Mouse (Mus musculus): ENCODE data around the gene Gm45208. TPM values are rescaled to one million over a fixed set of nuclear protein-coding genes. Genes with fewer than 3 reads are reported as not detected.
"Not testable (repeated sequence)": the region's sequence is repeated elsewhere in the genome, so short reads cannot be mapped to it uniquely, and the experiment has no call there.

Gm45208 gene
- polyA plus RNA-seq, 1 experiment, result 0.64 TPM

- Histone ChIP-seq H3K27me3 (ENCODE audit: control insufficient read depth, insufficient read depth, insufficient read length) (no peaks in the 10 kb centered on the region), H3K79me2 (ENCODE audit: control insufficient read depth, insufficient read depth) (no peaks in the 10 kb centered on the region), H3K4me2 (ENCODE audit: low read depth) (no peak overlapping the region), H3K36me3 (ENCODE audit: control insufficient read depth, insufficient read depth) (no peaks in the 10 kb centered on the region), H3K4me3 (no peak overlapping the region), H3ac (ENCODE audit: control insufficient read depth, insufficient read length) (no peak overlapping the region)
- TF ChIP-seq TCF3 (IDR thresholded peaks at IDR 0.05; ENCODE audit: insufficient read length, low read depth) (no peak), TCF12 (IDR thresholded peaks at IDR 0.05; ENCODE audit: insufficient read depth, poor library complexity, severe bottlenecking) (no peak), POLR2AphosphoS2 (IDR thresholded peaks at IDR 0.05; ENCODE audit: insufficient read length, low read depth) (no peak), REST (IDR thresholded peaks at IDR 0.05; ENCODE audit: insufficient read depth, insufficient read length) (no peak), MAX (IDR thresholded peaks at IDR 0.05; ENCODE audit: low read depth) (no peak), SRF (IDR thresholded peaks at IDR 0.05; ENCODE audit: control insufficient read depth, insufficient read length, low read depth) (no peak), MYOG (IDR thresholded peaks at IDR 0.05; ENCODE audit: control insufficient read depth in 1 of 3, insufficient read depth in 1 of 3, insufficient read length in 2 of 3, low read depth in 2 of 3) (no peak), POLR2A (IDR thresholded peaks at IDR 0.05; ENCODE audit: insufficient read length, low read depth) (no peak), E2F4 (IDR thresholded peaks at IDR 0.05; ENCODE audit: insufficient read depth) (no peak), MYOD1 (IDR thresholded peaks at IDR 0.05; ENCODE audit: control insufficient read depth in 1 of 3, insufficient read length in 2 of 3, low read depth in 2 of 3) (no peak), USF1 (IDR thresholded peaks at IDR 0.05; ENCODE audit: low read depth) (no peak), CEBPB (IDR thresholded peaks at IDR 0.05; ENCODE audit: insufficient read depth, poor library complexity, severe bottlenecking) (no peak)
These were observed 33.7 kb upstream of the Gm45208 start for GRCm38 (mm10) chrX:7688321-7688720.

- H3K4me3 ChIP-seq, result no peak overlapping the region
- H3K4me2 ChIP-seq (ENCODE audit: low read depth), result no peak overlapping the region
- no peaks in the 10 kb centered on the region for H3K36me3 ChIP-seq (ENCODE audit: control insufficient read depth, insufficient read depth)
- TF ChIP-seq REST (IDR thresholded peaks at IDR 0.05; ENCODE audit: insufficient read depth, insufficient read length) (no peak), POLR2A (IDR thresholded peaks at IDR 0.05; ENCODE audit: insufficient read length, low read depth) (no peak)
- no peak overlapping the region for H3ac ChIP-seq (ENCODE audit: control insufficient read depth, insufficient read length)
- H3K27me3 ChIP-seq (ENCODE audit: control insufficient read depth, insufficient read depth, insufficient read length), result no peaks in the 10 kb centered on the region
- H3K79me2 ChIP-seq (ENCODE audit: control insufficient read depth, insufficient read depth), result no peaks in the 10 kb centered on the region
These were observed 31.6 kb upstream of the Gm45208 start for GRCm38 (mm10) chrX:7690486-7690885.

DNA sequence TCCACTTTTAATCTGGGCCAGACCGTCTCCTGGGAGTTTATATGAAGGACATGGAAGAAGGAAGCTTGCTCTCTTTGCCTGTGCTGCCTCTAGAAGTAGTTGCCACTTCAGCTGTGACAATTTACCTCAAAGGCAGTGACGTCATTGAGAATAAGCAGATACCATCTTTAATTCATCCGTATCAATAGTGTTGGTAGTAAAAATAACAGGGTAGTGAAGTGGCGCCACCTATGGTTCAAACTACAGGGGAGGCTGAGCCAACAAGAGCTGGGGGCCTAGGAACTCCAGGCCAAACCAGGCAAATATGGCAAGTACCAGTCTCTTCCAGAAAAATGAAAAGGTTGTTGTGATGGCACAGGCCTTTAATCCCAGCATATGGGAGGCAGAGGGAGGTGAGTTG, 29.2 kb upstream of the Gm45208 start:
- no peak for TF ChIP-seq POLR2AphosphoS2 (IDR thresholded peaks at IDR 0.05; ENCODE audit: insufficient read length, low read depth)
- TF ChIP-seq MYOG (IDR thresholded peaks at IDR 0.05; ENCODE audit: control insufficient read depth in 1 of 3, insufficient read depth in 1 of 3, insufficient read length in 2 of 3, low read depth in 2 of 3), result no peak
- no peak for TF ChIP-seq MYOD1 (IDR thresholded peaks at IDR 0.05; ENCODE audit: control insufficient read depth in 1 of 3, insufficient read length in 2 of 3, low read depth in 2 of 3)
- TF ChIP-seq CEBPB (IDR thresholded peaks at IDR 0.05; ENCODE audit: insufficient read depth, poor library complexity, severe bottlenecking), result no peak
- no peak for TF ChIP-seq SRF (IDR thresholded peaks at IDR 0.05; ENCODE audit: control insufficient read depth, insufficient read length, low read depth)
- no peak for TF ChIP-seq USF1 (IDR thresholded peaks at IDR 0.05; ENCODE audit: low read depth)
- no peak for TF ChIP-seq POLR2A (IDR thresholded peaks at IDR 0.05; ENCODE audit: insufficient read length, low read depth)
- TF ChIP-seq TCF12 (IDR thresholded peaks at IDR 0.05; ENCODE audit: insufficient read depth, poor library complexity, severe bottlenecking), result no peak
- TF ChIP-seq REST (IDR thresholded peaks at IDR 0.05; ENCODE audit: insufficient read depth, insufficient read length), result no peak
- Histone ChIP-seq H3K4me2 (ENCODE audit: low read depth) (no peak overlapping the region), H3K4me3 (no peak overlapping the region), H3ac (ENCODE audit: control insufficient read depth, insufficient read length) (no peak overlapping the region), H3K36me3 (ENCODE audit: control insufficient read depth, insufficient read depth) (no peaks in the 10 kb centered on the region), H3K27me3 (ENCODE audit: control insufficient read depth, insufficient read depth, insufficient read length) (no peaks in the 10 kb centered on the region), H3K79me2 (ENCODE audit: control insufficient read depth, insufficient read depth) (peaks cover 7% of the 10 kb centered on the region)

DNA sequence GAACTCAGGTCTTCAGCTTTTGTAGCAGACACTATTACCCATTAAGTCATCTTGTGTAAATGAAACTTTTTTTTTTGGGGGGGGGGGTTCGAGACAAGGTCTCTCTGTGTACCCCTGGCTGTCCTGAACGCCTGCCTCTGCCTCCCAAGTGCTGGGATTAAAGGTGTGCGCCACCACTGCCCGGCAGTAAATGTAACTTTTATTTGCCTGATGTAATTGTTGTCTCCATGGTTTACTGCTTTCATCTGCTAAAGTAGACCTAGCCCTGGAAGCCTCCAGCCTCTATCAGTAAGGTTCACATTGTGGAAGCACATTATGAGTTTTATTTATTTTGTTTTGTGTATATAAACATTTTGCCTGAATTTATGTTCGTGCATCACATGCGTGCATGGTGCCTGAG, 25.5 kb upstream of the Gm45208 start:
- Histone ChIP-seq H3K36me3 (ENCODE audit: control insufficient read depth, insufficient read depth) (no peaks in the 10 kb centered on the region), H3K4me3 (peak overlapping the region; percentile 61), H3K79me2 (ENCODE audit: control insufficient read depth, insufficient read depth) (peaks cover 16% of the 10 kb centered on the region), H3ac (ENCODE audit: control insufficient read depth, insufficient read length) (no peak overlapping the region), H3K27me3 (ENCODE audit: control insufficient read depth, insufficient read depth, insufficient read length) (no peaks in the 10 kb centered on the region), H3K4me2 (ENCODE audit: low read depth) (peak overlapping the region; percentile 77)
- no peak for TF ChIP-seq TCF12 (IDR thresholded peaks at IDR 0.05; ENCODE audit: insufficient read depth, poor library complexity, severe bottlenecking)
- TF ChIP-seq CEBPB (IDR thresholded peaks at IDR 0.05; ENCODE audit: insufficient read depth, poor library complexity, severe bottlenecking), result no peak
- no peak for TF ChIP-seq SRF (IDR thresholded peaks at IDR 0.05; ENCODE audit: control insufficient read depth, insufficient read length, low read depth)
- TF ChIP-seq USF1 (IDR thresholded peaks at IDR 0.05; ENCODE audit: low read depth), result no peak
- no peak for TF ChIP-seq MYOG (IDR thresholded peaks at IDR 0.05; ENCODE audit: control insufficient read depth in 1 of 3, insufficient read depth in 1 of 3, insufficient read length in 2 of 3, low read depth in 2 of 3)
- TF ChIP-seq MAX (IDR thresholded peaks at IDR 0.05; ENCODE audit: low read depth), result no peak
- no peak for TF ChIP-seq MYOD1 (IDR thresholded peaks at IDR 0.05; ENCODE audit: control insufficient read depth in 1 of 3, insufficient read length in 2 of 3, low read depth in 2 of 3)
- no peak for TF ChIP-seq POLR2A (IDR thresholded peaks at IDR 0.05; ENCODE audit: insufficient read length, low read depth)
- TF ChIP-seq TCF3 (IDR thresholded peaks at IDR 0.05; ENCODE audit: insufficient read length, low read depth), result no peak
- no peak for TF ChIP-seq E2F4 (IDR thresholded peaks at IDR 0.05; ENCODE audit: insufficient read depth)
- TF ChIP-seq REST (IDR thresholded peaks at IDR 0.05; ENCODE audit: insufficient read depth, insufficient read length), result no peak
- TF ChIP-seq POLR2AphosphoS2 (IDR thresholded peaks at IDR 0.05; ENCODE audit: insufficient read length, low read depth), result no peak

DNA sequence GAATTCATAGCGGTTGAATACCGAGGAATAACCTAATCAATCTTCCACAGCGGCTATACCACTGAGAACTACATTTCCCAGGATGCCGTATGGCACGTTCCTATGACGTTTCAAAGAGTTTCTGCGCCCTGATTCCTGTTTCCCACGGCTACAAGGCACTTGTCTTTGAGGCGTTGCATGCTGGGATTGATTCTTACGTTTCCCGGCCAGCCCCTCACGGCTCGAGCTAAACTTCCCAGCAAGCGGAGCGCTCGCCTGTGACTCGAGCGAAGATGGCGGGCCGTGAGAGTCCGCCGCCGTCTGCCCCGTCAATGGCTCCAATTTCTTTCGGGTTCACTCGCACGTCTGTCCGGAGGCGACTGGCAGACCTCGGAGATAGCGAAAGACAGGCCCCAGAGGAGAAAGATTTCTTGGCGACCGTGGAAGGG, 25.1 kb upstream of the Gm45208 start, which contains the start of gene Gpkow:
TSS of gene Gpkow (plus strand) at position 178 of the 428 bp plus-strand sequence.
- Histone ChIP-seq H3ac (ENCODE audit: control insufficient read depth, insufficient read length) (no peak within 1 kb of the TSS), H3K27me3 (ENCODE audit: control insufficient read depth, insufficient read depth, insufficient read length) (no peaks in the 10 kb centered on the region), H3K79me2 (ENCODE audit: control insufficient read depth, insufficient read depth) (peaks cover 16% of the 10 kb centered on the region), H3K36me3 (ENCODE audit: control insufficient read depth, insufficient read depth) (no peaks in the 10 kb centered on the region), H3K4me3 (peak within 1 kb of the TSS; percentile 61), H3K4me2 (ENCODE audit: low read depth) (peak within 1 kb of the TSS; percentile 77)
- TF ChIP-seq TCF12 (IDR thresholded peaks at IDR 0.05; ENCODE audit: insufficient read depth, poor library complexity, severe bottlenecking) (no peak), REST (IDR thresholded peaks at IDR 0.05; ENCODE audit: insufficient read depth, insufficient read length) (no peak), E2F4 (IDR thresholded peaks at IDR 0.05; ENCODE audit: insufficient read depth) (no peak), TCF3 (IDR thresholded peaks at IDR 0.05; ENCODE audit: insufficient read length, low read depth) (no peak), MYOG (IDR thresholded peaks at IDR 0.05; ENCODE audit: control insufficient read depth in 1 of 3, insufficient read depth in 1 of 3, insufficient read length in 2 of 3, low read depth in 2 of 3) (no peak), USF1 (IDR thresholded peaks at IDR 0.05; ENCODE audit: low read depth) (no peak), POLR2AphosphoS2 (IDR thresholded peaks at IDR 0.05; ENCODE audit: insufficient read length, low read depth) (peak; percentile 22), CEBPB (IDR thresholded peaks at IDR 0.05; ENCODE audit: insufficient read depth, poor library complexity, severe bottlenecking) (no peak), POLR2A (IDR thresholded peaks at IDR 0.05; ENCODE audit: insufficient read length, low read depth) (peak; percentile 65), SRF (IDR thresholded peaks at IDR 0.05; ENCODE audit: control insufficient read depth, insufficient read length, low read depth) (no peak), MYOD1 (IDR thresholded peaks at IDR 0.05; ENCODE audit: control insufficient read depth in 1 of 3, insufficient read length in 2 of 3, low read depth in 2 of 3) (no peak), MAX (IDR thresholded peaks at IDR 0.05; ENCODE audit: low read depth) (no peak)

DNA sequence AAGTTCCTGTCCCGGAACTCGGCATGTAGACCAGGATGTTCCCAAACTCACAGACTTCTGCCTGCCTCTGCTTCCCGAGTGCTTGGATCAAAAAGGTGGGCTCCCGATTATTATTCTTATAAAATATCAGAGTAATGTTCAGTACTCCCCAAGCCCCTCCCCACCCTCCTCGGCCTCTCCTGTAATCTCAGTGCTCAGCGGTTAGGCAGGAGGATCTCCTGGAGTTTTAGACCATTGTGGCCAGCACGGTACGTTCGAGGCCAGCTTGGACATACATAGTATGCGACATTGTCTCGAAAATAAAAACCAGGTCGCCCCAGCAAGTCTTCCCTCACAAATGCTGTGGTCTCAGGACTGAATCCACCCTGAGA, 8.3 kb upstream of the Gm45208 start:
- H3K4me3 ChIP-seq, result peak overlapping the region; percentile 22
- H3K27me3 ChIP-seq (ENCODE audit: control insufficient read depth, insufficient read depth, insufficient read length); H3K36me3 ChIP-seq (ENCODE audit: control insufficient read depth, insufficient read depth); H3K79me2 ChIP-seq (ENCODE audit: control insufficient read depth, insufficient read depth); H3ac ChIP-seq (ENCODE audit: control insufficient read depth, insufficient read length): not testable (repeated sequence)
- peak overlapping the region; percentile 58 for H3K4me2 ChIP-seq (ENCODE audit: low read depth)
